7 mouse cellular contexts compared by ENCODE assay signal in genomic region chr17:29035506-29035905, GRCm38 (mm10). TPM values are rescaled to one million over a fixed set of nuclear protein-coding genes. Genes with fewer than 3 reads are reported as not detected.
DNase-seq lines count a peak whose midpoint lies in the region; ATAC-seq and TF ChIP-seq lines count a peak whose summit lies in the region.

No protein-coding gene starts in this region.

- no peaks in the 10 kb centered on the region for H3K9me3 ChIP-seq in lung, postnatal 0 days (ENCODE audit: low read length)
- no peaks in the 10 kb centered on the region for H3K9me3 ChIP-seq in forebrain, embryonic 14.5 days (replicated peaks; ENCODE audit: control insufficient read depth, low read length)
- H3K9me3 ChIP-seq in limb, embryonic 15.5 days, result no peaks in the 10 kb centered on the region
- H3K9me3 ChIP-seq in stomach, embryonic 16.5 days (replicated peaks; ENCODE audit: control insufficient read depth, low read length), result no peaks in the 10 kb centered on the region

- H3K36me3 ChIP-seq in lung, postnatal 0 days (ENCODE audit: insufficient read depth, low read length), result peaks cover 27% of the 10 kb centered on the region
- H3K36me3 ChIP-seq in forebrain, embryonic 14.5 days (ENCODE audit: control insufficient read depth, insufficient read depth, low read length), result peaks cover 45% of the 10 kb centered on the region
- peaks cover 39% of the 10 kb centered on the region for H3K36me3 ChIP-seq in limb, embryonic 15.5 days
- peaks cover 26% of the 10 kb centered on the region for H3K36me3 ChIP-seq in stomach, embryonic 16.5 days (ENCODE audit: control insufficient read depth, insufficient read depth, low read length)

- H3K4me2 ChIP-seq in lung, postnatal 0 days (replicated peaks; ENCODE audit: low read depth, low read length), result peak overlapping the region; percentile 63
- H3K4me2 ChIP-seq in forebrain, embryonic 14.5 days (ENCODE audit: low read length), result peak overlapping the region; percentile 99
- peak overlapping the region; percentile 69; the same call in 1 of the 2 replicates for H3K4me2 ChIP-seq in limb, embryonic 15.5 days
- peak overlapping the region; percentile 83 for H3K4me2 ChIP-seq in stomach, embryonic 16.5 days (ENCODE audit: low read depth, low read length)

- TF ChIP-seq CTCF in lung, postnatal 0 days (IDR thresholded peaks at IDR 0.05), result no peak

- no peak for ATAC-seq in lung, postnatal 0 days
- ATAC-seq in forebrain, embryonic 14.5 days, result no peak
- no peak for ATAC-seq in limb, embryonic 15.5 days (ENCODE audit: insufficient number of reproducible peaks, low FRiP score, low TSS enrichment, low read depth)
- no peak for ATAC-seq in stomach, embryonic 16.5 days (ENCODE audit: insufficient read depth, low FRiP score)

- H3K27me3 ChIP-seq in lung, postnatal 0 days (replicated peaks; ENCODE audit: insufficient read depth, low read length), result no peaks in the 10 kb centered on the region
- no peaks in the 10 kb centered on the region for H3K27me3 ChIP-seq in forebrain, embryonic 14.5 days (replicated peaks; ENCODE audit: control insufficient read depth, insufficient read depth, low read length)
- no peaks in the 10 kb centered on the region for H3K27me3 ChIP-seq in limb, embryonic 15.5 days
- H3K27me3 ChIP-seq in stomach, embryonic 16.5 days (ENCODE audit: control insufficient read depth, insufficient read depth, low read length), result no peaks in the 10 kb centered on the region

- no peak for TF ChIP-seq EP300 in lung, postnatal 0 days (IDR thresholded peaks at IDR 0.05)

- no peak overlapping the region for H3K27ac ChIP-seq in lung, postnatal 0 days (ENCODE audit: low read length)
- H3K27ac ChIP-seq in forebrain, embryonic 14.5 days (ENCODE audit: low read depth, low read length), result no peak overlapping the region
- no peak overlapping the region for H3K27ac ChIP-seq in limb, embryonic 15.5 days
- no peak overlapping the region for H3K27ac ChIP-seq in stomach, embryonic 16.5 days (ENCODE audit: low read length)

- DNase-seq in lung, postnatal 0 days (ENCODE audit: low spot score), result no peak
- no peak for DNase-seq in lung, adult 18-20 months
- DNase-seq in forebrain, embryonic 14.5 days (ENCODE audit: low spot score), result no peak
- no peak for DNase-seq in T-cell, adult 2 months (ENCODE audit: low spot score)
- DNase-seq in layer of hippocampus, postnatal 14 days (ENCODE audit: low spot score in 2 of 2), result no peak

- peak overlapping the region; percentile 16; the same call in 1 of the 2 replicates for H3K4me3 ChIP-seq in lung, postnatal 0 days (ENCODE audit: low read depth, low read length)
- peak overlapping the region; percentile 80 for H3K4me3 ChIP-seq in forebrain, embryonic 14.5 days (ENCODE audit: low read depth, low read length)
- H3K4me3 ChIP-seq in limb, embryonic 15.5 days, result peak overlapping the region; percentile 70
- H3K4me3 ChIP-seq in stomach, embryonic 16.5 days (replicated peaks; ENCODE audit: low read length), result peak overlapping the region; percentile 72

- no peak overlapping the region for H3K9ac ChIP-seq in lung, postnatal 0 days (replicated peaks; ENCODE audit: low read depth)
- H3K9ac ChIP-seq in forebrain, embryonic 14.5 days (ENCODE audit: low read length), result no peak overlapping the region
- no peak overlapping the region for H3K9ac ChIP-seq in limb, embryonic 15.5 days
- no peak overlapping the region for H3K9ac ChIP-seq in stomach, embryonic 16.5 days (ENCODE audit: low read length)

- H3K4me1 ChIP-seq in lung, postnatal 0 days (ENCODE audit: insufficient read depth, low read depth, low read length), result peaks cover 4% of the 10 kb centered on the region; the same call in 1 of the 2 replicates
- peaks cover 11% of the 10 kb centered on the region for H3K4me1 ChIP-seq in forebrain, embryonic 14.5 days (ENCODE audit: control insufficient read depth, insufficient read depth, low read length)
- peaks cover 22% of the 10 kb centered on the region for H3K4me1 ChIP-seq in limb, embryonic 15.5 days
- peaks cover 24% of the 10 kb centered on the region for H3K4me1 ChIP-seq in stomach, embryonic 16.5 days (ENCODE audit: control insufficient read depth, insufficient read depth, low read length)

RNA-seq across cellular contexts. Expression of gene Srsf3, which starts 3.1 kb away (rescaled TPM):
- polyA plus RNA-seq in lung, postnatal 0 days (2015; fragmentation: Nextera tagmentation; extraction: Ambion mirVana), result 229 and 238 TPM in 2 replicates
- 712 and 729 TPM in 2 replicates for polyA plus RNA-seq in forebrain, embryonic 14.5 days (2014; fragmentation: Nextera tagmentation; extraction: Ambion mirVana)
- polyA plus RNA-seq in limb, embryonic 15.5 days (2015; fragmentation: Nextera tagmentation; extraction: Ambion mirVana), result 513 and 518 TPM in 2 replicates
- polyA plus RNA-seq in stomach, embryonic 16.5 days (2015; fragmentation: Nextera tagmentation; extraction: Ambion mirVana), result 456 and 477 TPM in 2 replicates
- 100 to 1,000 TPM; 127 to 160 TPM for total RNA-seq in layer of hippocampus, postnatal 14 days (2021)

RNA-seq across cellular contexts. Expression of gene Stk38, which starts 27.7 kb away (rescaled TPM):
- polyA plus RNA-seq in lung, postnatal 0 days (2015; fragmentation: Nextera tagmentation; extraction: Ambion mirVana), result 60.3 and 61.1 TPM in 2 replicates
- 81.7 and 94.8 TPM in 2 replicates for polyA plus RNA-seq in forebrain, embryonic 14.5 days (2014; fragmentation: Nextera tagmentation; extraction: Ambion mirVana)
- 100 and 104 TPM in 2 replicates for polyA plus RNA-seq in limb, embryonic 15.5 days (2015; fragmentation: Nextera tagmentation; extraction: Ambion mirVana)
- 118 and 120 TPM in 2 replicates for polyA plus RNA-seq in stomach, embryonic 16.5 days (2015; fragmentation: Nextera tagmentation; extraction: Ambion mirVana)
- 10 to 100 TPM; 57.0 to 61.1 TPM for total RNA-seq in layer of hippocampus, postnatal 14 days (2021)

RNA-seq across cellular contexts. Expression of gene Cdkn1a, which starts 55.3 kb away (rescaled TPM):
- polyA plus RNA-seq in lung, postnatal 0 days (2015; fragmentation: Nextera tagmentation; extraction: Ambion mirVana), result 106 and 177 TPM in 2 replicates
- polyA plus RNA-seq in forebrain, embryonic 14.5 days (2014; fragmentation: Nextera tagmentation; extraction: Ambion mirVana), result 41.0 and 43.3 TPM in 2 replicates
- 233 and 345 TPM in 2 replicates for polyA plus RNA-seq in limb, embryonic 15.5 days (2015; fragmentation: Nextera tagmentation; extraction: Ambion mirVana)
- 144 and 167 TPM in 2 replicates for polyA plus RNA-seq in stomach, embryonic 16.5 days (2015; fragmentation: Nextera tagmentation; extraction: Ambion mirVana)
- 10 to 100 TPM; 24.9 to 26.0 TPM for total RNA-seq in layer of hippocampus, postnatal 14 days (2021)

Comparison
In these comparisons a context has a peak if more than half of its experiments do, and no peak if none do; other contexts are left out.
1. H3K4me3 ChIP-seq: peak in every context shown above with its lines; median percentile 80 in forebrain, embryonic 14.5 days; 72 in stomach, embryonic 16.5 days; 70 in limb, embryonic 15.5 days; 16 in lung, postnatal 0 days.